Mouse (Mus musculus) megakaryocyte, embryonic 14.5 days (primary cell): Measurements from ENCODE around the gene Retnlb. TPM values are rescaled to one million over a fixed set of nuclear protein-coding genes. Genes with fewer than 3 reads are reported as not detected.
"Not testable (repeated sequence)": the region's sequence is repeated elsewhere in the genome, so short reads cannot be mapped to it uniquely, and the experiment has no call there.

Experiments used
- H3K27me3 ChIP-seq: replicated peaks from 2 replicates; pipeline ENCODE3; 2012; ENCODE audit warnings: inconsistent platforms
- H3K36me3 ChIP-seq: replicated peaks from 2 replicates; pipeline ENCODE3; 2012; ENCODE audit warnings: low read length, inconsistent platforms, mixed read lengths
- H3K4me1 ChIP-seq: 2 replicates; pipeline ENCODE4 v1.6.1; 2012; ENCODE audit warnings: inconsistent platforms
- H3K4me3 ChIP-seq: replicated peaks from 2 replicates; pipeline ENCODE3; 2012; ENCODE audit warnings: moderate library complexity, mild to moderate bottlenecking, inconsistent platforms
- H3K9me3 ChIP-seq: 2 replicates; pipeline ENCODE4 v1.6.1; 2012; ENCODE audit warnings: inconsistent platforms
- FLI1 ChIP-seq: IDR thresholded peaks from 2 replicates; pipeline ENCODE4 v1.6.1; 2012; ENCODE audit warnings: low read length, inconsistent platforms, mixed read lengths
- GATA1 ChIP-seq: IDR thresholded peaks from 3 replicates; pipeline ENCODE4 v1.6.1; 2012; ENCODE audit warnings: mixed read lengths, low read length, inconsistent platforms, borderline replicate concordance
- polyA plus RNA-seq: library from polyadenylated mRNA; stranded (reverse); fragments of >175 nt; gene quantifications from 2 replicates; pipeline ENCODE4 v1.2.3, GENCODE M21; 2012; ENCODE audit warnings: low replicate concordance; ENCODE audit not compliant: insufficient read depth

Gene Retnlb
- polyA plus RNA-seq, 1 experiment = not detected

GRCm38 (mm10) chr16:48806521-48806920, 10.1 kb upstream of the Retnlb start:
- H3K4me3 ChIP-seq = no peak overlapping the region
- TF ChIP-seq FLI1 (no peak), GATA1 (no peak)
- no peaks in the 10 kb centered on the region for H3K27me3 ChIP-seq
- no peaks in the 10 kb centered on the region for H3K4me1 ChIP-seq
- no peaks in the 10 kb centered on the region for H3K9me3 ChIP-seq
- no peaks in the 10 kb centered on the region for H3K36me3 ChIP-seq

GRCm38 (mm10) chr16:48809374-48809773, 7.3 kb upstream of the Retnlb start:
- Histone ChIP-seq H3K4me3 (no peak overlapping the region), H3K36me3 (no peaks in the 10 kb centered on the region), H3K27me3 (no peaks in the 10 kb centered on the region), H3K4me1 (no peaks in the 10 kb centered on the region), H3K9me3 (no peaks in the 10 kb centered on the region)
- TF ChIP-seq GATA1 (no peak), FLI1 (no peak)

GRCm38 (mm10) chr16:48811881-48812436, 4.7 kb upstream of the Retnlb start:
- no peaks in the 10 kb centered on the region for H3K4me1 ChIP-seq
- H3K9me3 ChIP-seq = no peaks in the 10 kb centered on the region
- no peaks in the 10 kb centered on the region for H3K27me3 ChIP-seq
- no peak overlapping the region for H3K4me3 ChIP-seq
- no peaks in the 10 kb centered on the region for H3K36me3 ChIP-seq
- TF ChIP-seq FLI1 (no peak), GATA1 (no peak)

GRCm38 (mm10) chr16:48818524-48818923, 1.9 kb downstream of the Retnlb start:
- Histone ChIP-seq H3K4me1 (no peaks in the 10 kb centered on the region), H3K4me3 (no peak overlapping the region), H3K9me3 (no peaks in the 10 kb centered on the region), H3K36me3 (no peaks in the 10 kb centered on the region), H3K27me3 (no peaks in the 10 kb centered on the region)
- no peak for TF ChIP-seq FLI1
- no peak for TF ChIP-seq GATA1

- H3K4me3 ChIP-seq = no peak overlapping the region
Measured at GRCm38 (mm10) chr16:48826474-48826873, 9.8 kb downstream of the Retnlb start.

GRCm38 (mm10) chr16:48827625-48828024, 11.0 kb downstream of the Retnlb start:
- no peaks in the 10 kb centered on the region for H3K9me3 ChIP-seq
- TF ChIP-seq FLI1 (no peak), GATA1 (no peak)

More at GRCm38 (mm10) chr16:48826474-48826873, 9.8 kb downstream of the Retnlb start:
- TF ChIP-seq FLI1 (no peak), GATA1 (no peak)
- Histone ChIP-seq H3K4me1 (no peaks in the 10 kb centered on the region), H3K36me3 (no peaks in the 10 kb centered on the region), H3K27me3 (no peaks in the 10 kb centered on the region), H3K9me3 (no peaks in the 10 kb centered on the region)

GRCm38 (mm10) chr16:48829060-48829459, 12.4 kb downstream of the Retnlb start:
- H3K4me3 ChIP-seq = no peak overlapping the region
- H3K36me3 ChIP-seq = no peaks in the 10 kb centered on the region
- TF ChIP-seq FLI1 (no peak), GATA1 (no peak)
- no peaks in the 10 kb centered on the region for H3K4me1 ChIP-seq
- no peaks in the 10 kb centered on the region for H3K9me3 ChIP-seq
- H3K27me3 ChIP-seq = no peaks in the 10 kb centered on the region

More at GRCm38 (mm10) chr16:48827625-48828024, 11.0 kb downstream of the Retnlb start:
- H3K4me1 ChIP-seq = no peaks in the 10 kb centered on the region
- no peaks in the 10 kb centered on the region for H3K27me3 ChIP-seq
- H3K36me3 ChIP-seq = no peaks in the 10 kb centered on the region
- no peak overlapping the region for H3K4me3 ChIP-seq

GRCm38 (mm10) chr16:48832055-48832454, 15.4 kb downstream of the Retnlb start:
- Histone ChIP-seq H3K4me1 (no peaks in the 10 kb centered on the region), H3K36me3 (no peaks in the 10 kb centered on the region), H3K27me3 (no peaks in the 10 kb centered on the region), H3K4me3 (no peak overlapping the region), H3K9me3 (no peaks in the 10 kb centered on the region)
- no peak for TF ChIP-seq FLI1
- no peak for TF ChIP-seq GATA1

- H3K9me3 ChIP-seq, H3K4me3 ChIP-seq, H3K36me3 ChIP-seq, H3K27me3 ChIP-seq, H3K4me1 ChIP-seq: not testable (repeated sequence)
Measured at GRCm38 (mm10) chr16:48833626-48834025, 17.0 kb downstream of the Retnlb start.

- Histone ChIP-seq H3K4me1 (no peaks in the 10 kb centered on the region), H3K27me3 (no peaks in the 10 kb centered on the region), H3K4me3 (no peak within 1 kb of the TSS), H3K36me3 (no peaks in the 10 kb centered on the region), H3K9me3 (no peaks in the 10 kb centered on the region)
- TF ChIP-seq FLI1 = no peak
- no peak for TF ChIP-seq GATA1
Measured at GRCm38 (mm10) chr16:48842266-48842665, 25.6 kb downstream of the Retnlb start, which contains the start of gene Retnla. TSS of gene Retnla (plus strand) at chr16:48842551.
